Mouse (Mus musculus) testis, adult 2 months (tissue): ENCODE results near the gene Nras.

ENCODE experiments used
- CTCF ChIP-seq: fragments of 200-500 bp; IDR thresholded peaks from 2 replicates; pipeline ENCODE4 v1.5.1; 2012; ENCODE audit warnings: low read depth, mild to moderate bottlenecking, inconsistent platforms, low read length, moderate library complexity; ENCODE audit not compliant: control insufficient read depth, insufficient read depth, insufficient replicate concordance
- POLR2A ChIP-seq: fragments of 200-500 bp; IDR thresholded peaks from 2 replicates; pipeline ENCODE4 v1.6.1; 2012; ENCODE audit warnings: low read depth, mild to moderate bottlenecking, inconsistent platforms, low read length, moderate library complexity; ENCODE audit not compliant: control insufficient read depth

GRCm38 (mm10) chr3:103098662-103099061, 40.6 kb downstream of the Nras start:
- no peak for TF ChIP-seq POLR2A
- TF ChIP-seq CTCF: no peak
